Mouse (Mus musculus) left cerebral cortex, adult 8-10 months (tissue): ENCODE measurements around the gene Nhlh2. TPM values are rescaled to one million over a fixed set of nuclear protein-coding genes. Genes with fewer than 3 reads are reported as not detected.

ENCODE experiments used
- total RNA-seq, 4 experiments: library from RNA; stranded (reverse); gene quantifications; 2 replicates each; pipeline ENCODE4 v1.2.4; 2022

Gene Nhlh2
- total RNA-seq, 4 experiments from 2014 or later: 0.13 to 0.51 (median 0.21) TPM

Other genes with a start within 250 kb of the Nhlh2 start
- gene Mab21l3, start 161.1 kb upstream of the Nhlh2 start, total RNA-seq: under 1 TPM; 0.11 to 0.51 (median 0.27) TPM
- 1 to 10 TPM; 7.9 to 9.7 (median 9.2) TPM for gene Slc22a15, start 85.6 kb upstream of the Nhlh2 start, total RNA-seq
- gene Casq2, start 76.3 kb downstream of the Nhlh2 start, total RNA-seq: 1 to 10 TPM; 1.3 to 3.0 (median 1.8) TPM
- gene Vangl1, start 194.6 kb downstream of the Nhlh2 start, total RNA-seq: 1 to 10 TPM; 3.7 to 9.5 (median 7.0) TPM